Mouse (Mus musculus) neural tube, embryonic 13.5 days (tissue): ENCODE measurements around the gene Fam187b. TPM values are rescaled to one million over a fixed set of nuclear protein-coding genes. Genes with fewer than 3 reads are reported as not detected.

ENCODE experiments used
- ATAC-seq: fragments of 200-750 bp; cut with Nextera tagmentation; 2 replicates; pipeline ENCODE4 v1.8.0; 2017; ENCODE audit warnings: low read depth, mild to moderate bottlenecking, moderate TSS enrichment, moderate library complexity
- H3K27ac ChIP-seq: fragments of 300-500 bp; sonication (generic); replicated peaks from 2 replicates; pipeline ENCODE4 v1.5.1; 2015; ENCODE audit warnings: moderate library complexity, mild to moderate bottlenecking, inconsistent platforms
- H3K27me3 ChIP-seq: fragments of 300-500 bp; sonication (generic); 2 replicates; pipeline ENCODE4 v1.6.1; 2015; ENCODE audit warnings: mild to moderate bottlenecking, inconsistent platforms
- H3K36me3 ChIP-seq: fragments of 300-500 bp; sonication (generic); 2 replicates; pipeline ENCODE4 v1.6.1; 2015; ENCODE audit warnings: mild to moderate bottlenecking, inconsistent platforms
- H3K4me1 ChIP-seq: fragments of 300-500 bp; sonication (generic); replicated peaks from 2 replicates; pipeline ENCODE4 v1.6.1; 2015; ENCODE audit warnings: inconsistent platforms
- H3K4me2 ChIP-seq: fragments of 300-500 bp; sonication (generic); 2 replicates; pipeline ENCODE4 v1.6.1; 2015; ENCODE audit warnings: inconsistent platforms, mild to moderate bottlenecking, moderate library complexity
- H3K4me3 ChIP-seq: fragments of 300-500 bp; sonication (generic); 2 replicates; pipeline ENCODE4 v1.5.1; 2015; ENCODE audit warnings: mild to moderate bottlenecking, inconsistent platforms
- H3K9ac ChIP-seq: fragments of 300-500 bp; sonication (generic); 2 replicates; pipeline ENCODE4 v1.6.1; 2015; ENCODE audit warnings: moderate library complexity, mild to moderate bottlenecking, inconsistent platforms
- H3K9me3 ChIP-seq: fragments of 300-500 bp; sonication (generic); 2 replicates; pipeline ENCODE4 v1.6.1; 2016; ENCODE audit warnings: inconsistent platforms
- WGBS: fragments of 180-500 bp; shearing (Covaris S2); methylation state at CpG from one replicate; pipeline ENCODE4 v1.1.7; 2015; 5-methylcytosine and 5-hydroxymethylcytosine counted together
- polyA plus RNA-seq: library from polyadenylated mRNA; unstranded; fragments of >200 nt; fragmentation: Nextera tagmentation; extraction: Ambion mirVana; gene quantifications from 2 replicates; pipeline ENCODE4 v1.2.1, GENCODE M21; 2015

The Fam187b gene
- polyA plus RNA-seq, 1 experiment from 2014 or later = 0.53 TPM

GRCm38 (mm10) chr7:30988519-30989162 lies 15.1 kb downstream of the Fam187b start:
- 86% methylated on average over 4 of the region's 4 CpGs for WGBS

GRCm38 (mm10) chr7:30992148-30992547 lies 18.6 kb downstream of the Fam187b start:
- H3K27ac ChIP-seq = no peak overlapping the region
- H3K27me3 ChIP-seq = no peaks in the 10 kb centered on the region
- WGBS = 80% methylated on average over 5 of the region's 5 CpGs
- H3K9ac ChIP-seq = no peak overlapping the region
- ATAC-seq = no peak
- no peak overlapping the region for H3K4me2 ChIP-seq
- no peaks in the 10 kb centered on the region for H3K9me3 ChIP-seq
- no peaks in the 10 kb centered on the region for H3K4me1 ChIP-seq
- H3K36me3 ChIP-seq = no peaks in the 10 kb centered on the region
- H3K4me3 ChIP-seq = no peak overlapping the region

More at GRCm38 (mm10) chr7:30988519-30989162, 15.1 kb downstream of the Fam187b start:
- H3K9ac ChIP-seq = no peak overlapping the region
- H3K4me1 ChIP-seq = no peaks in the 10 kb centered on the region
- no peaks in the 10 kb centered on the region for H3K36me3 ChIP-seq
- H3K4me2 ChIP-seq = no peak overlapping the region
- H3K9me3 ChIP-seq = no peaks in the 10 kb centered on the region
- H3K27me3 ChIP-seq = no peaks in the 10 kb centered on the region
- H3K27ac ChIP-seq = no peak overlapping the region
- no peak for ATAC-seq
- no peak overlapping the region for H3K4me3 ChIP-seq

GRCm38 (mm10) chr7:30993986-30994385 lies 20.4 kb downstream of the Fam187b start:
- 89% methylated on average over 5 of the region's 5 CpGs for WGBS

GRCm38 (mm10) chr7:30996491-30996890 lies 22.9 kb downstream of the Fam187b start:
- Histone ChIP-seq H3K4me3 (no peak overlapping the region), H3K4me1 (peaks cover 8% of the 10 kb centered on the region), H3K27ac (no peak overlapping the region), H3K36me3 (no peaks in the 10 kb centered on the region), H3K9me3 (no peaks in the 10 kb centered on the region), H3K4me2 (no peak overlapping the region), H3K27me3 (no peaks in the 10 kb centered on the region), H3K9ac (no peak overlapping the region)
- ATAC-seq = no peak
- WGBS = 91% methylated on average over 2 of the region's 2 CpGs

More at GRCm38 (mm10) chr7:30993986-30994385, 20.4 kb downstream of the Fam187b start:
- Histone ChIP-seq H3K4me1 (no peaks in the 10 kb centered on the region), H3K9me3 (no peaks in the 10 kb centered on the region), H3K9ac (no peak overlapping the region), H3K4me3 (no peak overlapping the region), H3K36me3 (no peaks in the 10 kb centered on the region), H3K27me3 (no peaks in the 10 kb centered on the region), H3K4me2 (no peak overlapping the region), H3K27ac (no peak overlapping the region)
- no peak for ATAC-seq

- Histone ChIP-seq H3K9ac (no peak overlapping the region), H3K4me1 (peaks cover 8% of the 10 kb centered on the region), H3K36me3 (no peaks in the 10 kb centered on the region), H3K27ac (peak overlapping the region; percentile 46; the same call in 1 of the 2 replicates), H3K4me3 (no peak overlapping the region), H3K9me3 (no peaks in the 10 kb centered on the region), H3K27me3 (no peaks in the 10 kb centered on the region), H3K4me2 (no peak overlapping the region)
- 51% methylated on average over 7 of the region's 7 CpGs for WGBS
- peak; percentile 32; the same call in 1 of the 2 replicates for ATAC-seq
Measured at GRCm38 (mm10) chr7:31000505-31001020, 27.0 kb downstream of the Fam187b start.

- WGBS = 86% methylated on average over 8 of the region's 8 CpGs
- Histone ChIP-seq H3K4me1 (peaks cover 8% of the 10 kb centered on the region), H3K9ac (no peak overlapping the region), H3K4me3 (no peak overlapping the region), H3K4me2 (no peak overlapping the region), H3K36me3 (no peaks in the 10 kb centered on the region), H3K27me3 (no peaks in the 10 kb centered on the region), H3K9me3 (no peaks in the 10 kb centered on the region), H3K27ac (no peak overlapping the region)
- no peak for ATAC-seq
Measured at GRCm38 (mm10) chr7:31002650-31003049, 29.1 kb downstream of the Fam187b start.

- no peak for ATAC-seq
- H3K36me3 ChIP-seq = no peaks in the 10 kb centered on the region
- H3K9me3 ChIP-seq = no peaks in the 10 kb centered on the region
- no peaks in the 10 kb centered on the region for H3K27me3 ChIP-seq
- 0 out of 2 replicates have a peak, but pooled peaks cover 8% of the 10 kb centered on the region for H3K4me1 ChIP-seq
- 87% methylated on average over 1 of the region's 1 CpGs for WGBS
- H3K27ac ChIP-seq = no peak overlapping the region
- no peak overlapping the region for H3K4me2 ChIP-seq
- no peak overlapping the region for H3K9ac ChIP-seq
- no peak overlapping the region for H3K4me3 ChIP-seq
Measured at GRCm38 (mm10) chr7:31007775-31008174, 34.2 kb downstream of the Fam187b start.

GRCm38 (mm10) chr7:31008175-31008574 lies 34.6 kb downstream of the Fam187b start:
- H3K9me3 ChIP-seq = no peaks in the 10 kb centered on the region

GRCm38 (mm10) chr7:31008889-31009288 lies 35.3 kb downstream of the Fam187b start:
- Histone ChIP-seq H3K9me3 (no peaks in the 10 kb centered on the region), H3K27ac (0 out of 2 replicates have a peak overlapping the region, but pooled peaks have one; percentile 33), H3K36me3 (no peaks in the 10 kb centered on the region), H3K4me2 (no peak overlapping the region), H3K4me3 (no peak overlapping the region), H3K4me1 (0 out of 2 replicates have a peak, but pooled peaks cover 8% of the 10 kb centered on the region), H3K9ac (no peak overlapping the region), H3K27me3 (no peaks in the 10 kb centered on the region)
- 43% methylated on average over 3 of the region's 3 CpGs for WGBS
- ATAC-seq = peak; percentile 44

More at GRCm38 (mm10) chr7:31008175-31008574, 34.6 kb downstream of the Fam187b start:
- no peak overlapping the region for H3K4me2 ChIP-seq
- 67% methylated on average over 1 of the region's 1 CpGs for WGBS
- 0 out of 2 replicates have a peak, but pooled peaks cover 8% of the 10 kb centered on the region for H3K4me1 ChIP-seq
- no peaks in the 10 kb centered on the region for H3K36me3 ChIP-seq
- no peaks in the 10 kb centered on the region for H3K27me3 ChIP-seq
- ATAC-seq = 0 out of 2 replicates have a peak, but pooled peaks have one; percentile 30
- no peak overlapping the region for H3K9ac ChIP-seq
- H3K4me3 ChIP-seq = no peak overlapping the region
- 0 out of 2 replicates have a peak overlapping the region, but pooled peaks have one; percentile 33 for H3K27ac ChIP-seq

- Histone ChIP-seq H3K27me3 (no peaks in the 10 kb centered on the region), H3K9me3 (no peaks in the 10 kb centered on the region), H3K36me3 (no peaks in the 10 kb centered on the region), H3K27ac (no peak overlapping the region), H3K4me2 (no peak overlapping the region), H3K4me1 (peaks cover 17% of the 10 kb centered on the region; the same call in 1 of the 2 replicates), H3K4me3 (no peak overlapping the region), H3K9ac (no peak overlapping the region)
- ATAC-seq = no peak
- WGBS = 75% methylated on average over 5 of the region's 5 CpGs
Measured at GRCm38 (mm10) chr7:31012971-31013370, 39.4 kb downstream of the Fam187b start.

GRCm38 (mm10) chr7:31017104-31017901 lies 43.7 kb downstream of the Fam187b start:
- no peak overlapping the region for H3K4me3 ChIP-seq
- 57% methylated on average over 10 of the region's 10 CpGs for WGBS
- H3K4me2 ChIP-seq = no peak overlapping the region
- no peaks in the 10 kb centered on the region for H3K9me3 ChIP-seq
- H3K27ac ChIP-seq = no peak overlapping the region
- H3K27me3 ChIP-seq = no peaks in the 10 kb centered on the region
- no peaks in the 10 kb centered on the region for H3K36me3 ChIP-seq
- no peak overlapping the region for H3K9ac ChIP-seq
- peaks cover 9% of the 10 kb centered on the region; the same call in 1 of the 2 replicates for H3K4me1 ChIP-seq
- no peak for ATAC-seq

GRCm38 (mm10) chr7:31028609-31029008 lies 55.0 kb downstream of the Fam187b start:
- H3K9me3 ChIP-seq = no peaks in the 10 kb centered on the region
- H3K4me1 ChIP-seq = no peaks in the 10 kb centered on the region
- no peak overlapping the region for H3K9ac ChIP-seq
- no peaks in the 10 kb centered on the region for H3K36me3 ChIP-seq
- H3K4me2 ChIP-seq = no peak overlapping the region
- no peaks in the 10 kb centered on the region for H3K27me3 ChIP-seq
- H3K27ac ChIP-seq = no peak overlapping the region
- no peak for ATAC-seq
- 77% methylated on average over 8 of the region's 8 CpGs for WGBS
- H3K4me3 ChIP-seq = no peak overlapping the region
